Mouse (Mus musculus): ENCODE results near the gene Gm49388.

Gm49388 gene

GRCm38 (mm10) chr7:127785308-127785707 is at the start of gene Gm49388:
Gene Gm49388, plus strand, starts transcription at chr7:127785608.
- DNase-seq (ENCODE audit: extremely low read depth, low read depth, low spot score) = no peak

- DNase-seq (ENCODE audit: extremely low read depth, low read depth, low spot score) = no peak
Observed at GRCm38 (mm10) chr7:127744366-127745045, 40.9 kb upstream of the Gm49388 start, which contains the start of gene Fbxl19. Gene Fbxl19, plus strand, starts transcription at chr7:127744543.

GRCm38 (mm10) chr7:127745251-127745651 is 40.2 kb upstream of the Gm49388 start:
- DNase-seq (ENCODE audit: extremely low read depth, low read depth, low spot score) = peak; percentile 86

GRCm38 (mm10) chr7:127745652-127746493 is 39.5 kb upstream of the Gm49388 start:
- DNase-seq (ENCODE audit: extremely low read depth, low read depth, low spot score) = peak; percentile 96

DNA sequence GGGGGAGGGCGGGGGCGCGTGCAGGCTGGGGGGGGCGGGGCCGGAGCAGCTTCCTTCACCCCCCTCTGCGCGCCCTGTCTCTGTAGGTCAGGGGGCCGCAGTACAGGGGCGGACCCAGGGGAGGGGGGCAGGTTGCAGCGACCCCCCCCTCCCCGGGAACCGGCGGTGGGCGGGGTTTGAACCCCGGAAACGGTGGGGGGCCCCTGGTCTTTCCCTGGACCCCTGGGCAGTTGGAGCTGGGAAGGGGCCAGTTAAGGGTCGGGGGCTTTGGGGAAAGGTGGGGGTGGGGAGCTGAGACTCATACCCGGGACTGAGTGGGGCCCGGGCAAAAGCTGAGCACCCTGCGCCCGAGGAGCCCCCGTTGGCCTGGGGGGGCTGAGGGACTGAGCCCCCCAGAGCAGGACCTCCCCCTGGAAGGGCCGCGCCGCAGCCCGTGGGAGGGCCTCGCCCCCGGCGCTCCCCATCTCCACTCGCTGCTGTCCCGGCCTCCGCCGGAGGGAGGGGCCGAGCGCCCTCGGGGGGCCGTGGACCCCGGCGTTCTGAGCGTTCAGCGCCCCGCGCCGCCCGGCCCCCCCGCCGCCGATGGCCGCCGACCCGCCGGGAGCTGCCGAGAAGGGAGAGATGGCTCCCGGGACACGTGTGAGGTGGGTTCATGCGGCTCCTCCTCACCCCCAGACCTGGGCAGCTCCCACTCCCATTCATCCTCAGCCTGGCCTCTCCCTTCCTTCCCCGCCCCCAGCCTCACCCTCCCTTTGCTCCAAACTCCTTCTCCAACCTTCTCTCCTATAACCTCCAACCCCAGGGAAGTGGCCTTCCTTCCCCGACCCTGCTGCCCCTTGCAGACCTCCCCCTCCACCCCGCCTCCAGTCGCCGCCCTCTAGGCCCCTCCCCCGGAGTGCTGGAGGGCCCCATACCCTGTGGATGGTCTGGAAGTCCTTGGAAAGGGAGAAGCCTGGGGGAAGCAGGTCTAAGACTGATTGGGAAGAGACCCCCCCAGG is 38.6 kb upstream of the Gm49388 start:
- DNase-seq (ENCODE audit: extremely low read depth, low read depth, low spot score) = no peak

GRCm38 (mm10) chr7:127747559-127748234 is 37.7 kb upstream of the Gm49388 start:
- no peak for DNase-seq (ENCODE audit: extremely low read depth, low read depth, low spot score)

DNA sequence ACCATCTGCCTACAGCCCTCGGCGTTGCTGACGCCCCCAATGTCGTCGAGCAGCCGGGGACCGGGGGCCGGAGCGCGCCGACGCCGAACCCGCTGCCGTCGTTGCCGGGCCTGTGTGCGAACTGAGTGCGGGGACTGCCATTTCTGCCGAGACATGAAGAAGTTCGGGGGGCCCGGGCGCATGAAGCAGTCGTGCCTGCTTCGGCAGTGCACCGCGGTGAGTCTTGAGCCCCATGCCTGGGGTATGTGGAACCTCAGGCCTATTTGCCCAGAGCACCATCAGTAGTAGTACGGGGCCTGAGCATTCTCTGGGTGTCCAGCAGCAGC is 37.2 kb upstream of the Gm49388 start:
- DNase-seq (ENCODE audit: extremely low read depth, low read depth, low spot score) = no peak

- peak; percentile 78 for DNase-seq (ENCODE audit: extremely low read depth, low read depth, low spot score)
Observed at GRCm38 (mm10) chr7:127750131-127751127, 35.0 kb upstream of the Gm49388 start.

- no peak for DNase-seq (ENCODE audit: extremely low read depth, low read depth, low spot score)
Observed at GRCm38 (mm10) chr7:127751619-127752018, 33.8 kb upstream of the Gm49388 start.

- DNase-seq (ENCODE audit: extremely low read depth, low read depth, low spot score) = no peak
Observed at GRCm38 (mm10) chr7:127752069-127752468, 33.3 kb upstream of the Gm49388 start.

GRCm38 (mm10) chr7:127753158-127753557 is 32.2 kb upstream of the Gm49388 start:
- no peak for DNase-seq (ENCODE audit: extremely low read depth, low read depth, low spot score)

GRCm38 (mm10) chr7:127753741-127754140 is 31.7 kb upstream of the Gm49388 start:
- no peak for DNase-seq (ENCODE audit: extremely low read depth, low read depth, low spot score)

DNA sequence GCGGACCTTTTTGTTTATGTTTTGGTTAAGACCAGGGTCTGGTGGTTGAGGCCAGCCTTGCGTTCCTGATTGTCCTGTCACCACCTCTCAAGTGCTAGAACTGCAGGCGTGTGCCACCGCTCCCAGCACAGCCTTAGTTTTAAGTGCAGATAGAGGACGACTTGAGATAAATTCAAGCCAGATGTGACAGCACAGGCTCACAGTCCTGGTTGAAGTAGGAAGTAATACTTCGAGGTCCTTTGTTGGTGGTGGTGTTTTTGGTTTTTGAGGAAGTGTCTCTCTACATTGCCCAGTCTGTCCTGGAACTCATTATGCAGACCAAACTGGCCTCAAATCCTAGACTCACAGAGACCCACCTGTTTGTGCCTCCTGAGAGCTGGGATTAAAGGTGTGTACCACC is 25.7 kb upstream of the Gm49388 start:
- DNase-seq (ENCODE audit: extremely low read depth, low read depth, low spot score) = no peak

DNA sequence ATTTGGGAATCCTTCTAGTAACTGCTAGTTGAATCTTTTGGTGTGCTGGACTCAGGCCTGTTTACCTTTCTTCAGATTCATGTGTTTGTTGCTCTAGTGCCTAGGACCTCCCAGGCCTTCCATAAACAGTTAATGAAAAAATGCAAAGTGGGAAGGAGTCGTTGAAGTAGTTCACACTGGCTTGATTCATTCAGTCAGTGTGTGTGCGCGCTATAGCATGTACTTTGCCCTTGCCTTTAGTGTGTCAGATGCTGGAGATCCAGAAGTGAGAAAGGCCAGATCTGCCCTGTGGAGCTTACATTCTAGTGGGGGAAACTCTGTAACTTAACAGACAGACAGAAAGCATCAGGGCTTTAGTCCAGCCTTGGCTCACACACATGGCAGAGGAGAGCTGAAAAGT is 24.9 kb upstream of the Gm49388 start:
- DNase-seq (ENCODE audit: extremely low read depth, low read depth, low spot score) = no peak

DNA sequence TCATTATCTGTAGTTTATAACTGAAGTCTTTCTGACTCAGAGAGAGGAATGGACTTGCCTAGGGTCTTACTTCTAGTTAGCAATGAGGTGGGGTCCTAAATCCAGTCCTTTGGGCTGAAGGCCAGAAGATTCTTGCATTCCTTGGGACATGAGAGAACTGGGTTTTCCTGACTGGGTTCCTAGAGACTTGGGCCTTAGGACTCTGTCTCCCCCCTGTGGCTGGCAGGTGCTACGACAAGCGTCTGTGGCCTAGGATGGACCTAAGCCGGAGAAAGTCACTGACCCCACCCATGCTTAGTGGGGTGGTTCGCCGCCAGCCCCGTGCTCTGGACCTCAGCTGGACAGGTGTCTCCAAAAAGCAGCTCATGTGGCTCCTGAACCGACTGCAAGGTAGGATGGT is 24.4 kb upstream of the Gm49388 start:
- DNase-seq (ENCODE audit: extremely low read depth, low read depth, low spot score) = no peak

DNA sequence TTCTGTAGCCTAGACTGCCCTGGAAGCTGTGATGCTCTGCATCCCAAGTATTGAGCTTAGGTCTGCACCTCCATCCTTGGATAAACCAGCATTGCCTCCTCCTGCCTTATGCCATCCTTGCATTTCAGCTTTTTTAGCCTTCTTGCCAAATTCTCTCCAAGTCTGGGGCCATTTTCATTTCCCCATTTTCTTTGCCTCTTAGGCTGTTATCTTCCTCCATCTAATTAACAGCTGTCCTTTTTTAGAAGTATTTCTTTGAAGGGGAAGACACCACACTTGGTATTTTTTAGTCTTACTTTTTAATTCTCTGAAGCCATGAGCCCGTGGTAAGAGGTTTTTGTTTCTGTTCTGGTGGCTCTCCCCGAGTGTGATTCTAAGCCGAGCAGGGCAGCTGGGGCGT is 21.8 kb upstream of the Gm49388 start:
- no peak for DNase-seq (ENCODE audit: extremely low read depth, low read depth, low spot score)

GRCm38 (mm10) chr7:127765756-127766155 is 19.7 kb upstream of the Gm49388 start:
- DNase-seq (ENCODE audit: extremely low read depth, low read depth, low spot score) = no peak

DNA sequence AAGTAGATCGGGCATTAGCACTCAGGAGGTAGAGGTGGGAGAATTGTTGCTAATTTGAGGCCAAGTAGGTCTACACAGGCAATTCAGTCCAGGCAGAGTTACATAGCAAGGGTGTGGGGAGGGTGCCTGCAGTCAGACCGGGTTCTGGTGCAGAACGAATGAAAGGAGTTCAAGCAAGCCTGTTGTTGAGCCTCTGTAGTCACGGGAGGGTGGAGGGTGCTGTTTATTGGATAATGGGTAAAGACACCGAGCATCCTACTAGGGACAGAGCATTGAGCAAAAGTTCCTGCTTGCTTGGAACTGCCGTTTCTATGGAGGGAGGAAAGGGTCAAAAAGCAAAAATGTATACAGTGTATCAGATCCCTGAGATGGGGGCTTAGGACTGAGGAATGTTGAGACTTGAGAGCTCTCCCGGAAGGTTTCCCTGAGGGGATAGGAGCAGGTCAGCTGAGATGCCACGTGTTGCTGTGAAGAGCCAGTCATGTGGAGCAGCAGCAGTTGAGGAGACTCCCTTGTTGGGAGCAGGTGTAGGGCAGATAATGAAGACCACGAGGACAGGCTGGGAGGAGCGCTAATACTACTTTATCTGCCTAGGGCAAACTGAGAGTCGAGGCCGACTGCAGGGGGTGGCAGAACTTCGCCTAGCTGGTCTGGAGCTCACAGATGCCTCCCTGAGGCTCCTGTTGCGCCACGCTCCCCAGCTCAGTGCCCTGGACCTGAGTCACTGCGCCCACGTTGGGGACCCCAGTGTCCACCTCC is 18.4 kb upstream of the Gm49388 start:
- DNase-seq (ENCODE audit: extremely low read depth, low read depth, low spot score) = no peak
